Mouse (Mus musculus): ENCODE results near the gene Eng.
A peak's percentile ranks its signal among the peaks of the same experiment; 100 is the strongest.

Gene Eng

DNA sequence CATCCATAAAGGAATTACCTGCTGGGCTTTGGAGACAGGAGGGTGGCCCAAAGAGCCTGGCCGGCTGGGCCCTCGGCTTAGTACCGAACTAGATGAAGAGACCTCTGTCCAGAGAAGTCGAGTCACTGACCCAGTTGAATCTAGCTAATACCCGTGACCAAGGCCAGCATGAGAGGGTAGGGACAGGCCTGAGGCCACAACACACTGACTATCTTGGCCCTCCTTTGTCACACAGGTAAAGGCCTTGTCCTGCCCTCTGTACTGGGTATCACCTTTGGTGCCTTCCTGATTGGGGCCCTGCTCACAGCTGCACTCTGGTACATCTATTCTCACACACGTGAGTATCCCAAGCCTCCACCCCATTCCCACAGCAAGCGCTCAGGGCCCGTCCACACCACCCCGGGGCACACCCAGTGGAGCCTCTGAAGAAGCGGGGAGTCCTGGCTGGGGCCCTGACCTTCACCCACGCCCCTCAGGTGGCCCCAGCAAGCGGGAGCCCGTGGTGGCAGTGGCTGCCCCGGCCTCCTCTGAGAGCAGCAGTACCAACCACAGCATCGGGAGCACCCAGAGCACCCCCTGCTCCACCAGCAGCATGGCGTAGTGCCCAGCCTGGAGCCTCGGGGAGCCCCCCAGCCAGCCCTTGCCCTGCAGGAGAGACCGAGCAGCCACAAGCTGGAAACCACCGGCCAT, 34.7 kb downstream of the Eng start:
- DNase-seq (ENCODE audit: extremely low read depth, low read depth) = no peak

DNA sequence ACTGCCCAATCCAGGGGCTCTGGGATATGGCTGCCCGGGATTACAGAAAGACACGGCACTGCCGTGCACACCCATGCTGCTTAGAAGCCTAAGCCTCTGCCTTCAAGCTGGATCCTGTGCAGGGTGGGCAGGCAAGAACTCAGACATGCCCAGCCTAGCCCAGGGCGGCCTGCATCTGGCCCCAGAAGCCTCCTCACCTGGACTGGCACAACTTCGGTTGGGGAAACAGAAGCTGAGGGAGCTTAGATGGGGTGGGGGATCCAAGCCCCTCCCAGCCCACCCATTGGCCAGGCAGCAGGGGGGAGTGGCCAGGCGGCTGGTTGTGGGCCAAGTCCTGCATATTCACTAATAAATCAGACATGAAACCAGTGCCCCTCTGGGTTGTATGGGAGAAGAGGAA, 35.4 kb downstream of the Eng start:
- no peak for DNase-seq (ENCODE audit: extremely low read depth, low read depth)

DNA sequence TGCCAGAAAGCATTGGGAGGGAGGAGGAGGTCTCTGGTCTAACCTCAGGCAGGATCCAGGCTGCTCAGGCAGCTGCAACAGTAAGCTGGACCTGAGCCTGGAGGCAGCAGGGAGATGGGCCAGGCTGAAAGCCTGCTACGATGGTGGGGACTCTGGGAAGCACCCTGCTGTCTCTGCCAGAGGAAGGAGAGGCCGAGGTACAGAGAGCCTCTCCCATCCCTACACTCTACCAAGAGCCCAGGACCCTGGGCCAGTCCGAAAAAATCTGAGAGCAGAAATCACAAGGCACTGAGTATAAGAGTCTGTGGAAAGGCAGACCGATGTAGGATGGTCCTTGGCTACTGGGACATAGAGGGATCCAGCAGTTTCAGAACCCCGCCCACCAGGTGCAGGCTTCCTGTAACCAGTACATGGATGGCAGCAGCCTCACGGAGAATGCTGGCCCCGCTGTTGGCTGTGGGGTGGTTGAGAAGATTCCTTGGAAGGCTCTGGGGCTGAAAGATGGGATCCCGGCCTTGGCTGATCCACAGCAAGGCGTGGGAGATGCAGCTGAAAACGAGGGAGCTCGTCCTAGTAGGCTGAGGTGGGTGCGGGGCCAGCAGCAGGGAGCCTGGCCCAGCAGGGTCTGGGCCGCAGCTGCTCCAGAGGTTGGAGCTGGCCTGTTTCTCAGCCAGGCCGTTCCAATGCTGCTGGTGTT, 36.5 kb downstream of the Eng start:
- no peak for DNase-seq (ENCODE audit: extremely low read depth, low read depth)

DNA sequence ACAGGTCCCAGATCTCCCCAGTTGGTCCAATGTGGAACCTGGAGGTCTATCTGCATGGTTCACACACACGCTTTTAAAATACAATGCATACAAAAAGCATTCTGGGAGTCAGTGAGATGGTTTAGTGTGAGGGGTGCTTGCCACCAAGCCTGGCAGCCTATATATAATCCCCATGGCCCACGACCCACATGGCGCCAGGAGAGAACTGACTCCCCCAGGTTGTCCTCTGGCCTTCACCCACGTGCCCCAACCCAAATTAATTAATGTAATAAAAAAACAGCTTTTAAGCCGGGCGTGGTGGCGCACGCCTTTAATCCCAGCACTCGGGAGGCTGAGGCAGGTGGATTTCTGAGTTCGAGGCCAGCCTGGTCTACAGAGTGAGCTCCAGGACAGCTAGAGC, 37.3 kb downstream of the Eng start:
- DNase-seq (ENCODE audit: extremely low read depth, low read depth) = no peak

DNA sequence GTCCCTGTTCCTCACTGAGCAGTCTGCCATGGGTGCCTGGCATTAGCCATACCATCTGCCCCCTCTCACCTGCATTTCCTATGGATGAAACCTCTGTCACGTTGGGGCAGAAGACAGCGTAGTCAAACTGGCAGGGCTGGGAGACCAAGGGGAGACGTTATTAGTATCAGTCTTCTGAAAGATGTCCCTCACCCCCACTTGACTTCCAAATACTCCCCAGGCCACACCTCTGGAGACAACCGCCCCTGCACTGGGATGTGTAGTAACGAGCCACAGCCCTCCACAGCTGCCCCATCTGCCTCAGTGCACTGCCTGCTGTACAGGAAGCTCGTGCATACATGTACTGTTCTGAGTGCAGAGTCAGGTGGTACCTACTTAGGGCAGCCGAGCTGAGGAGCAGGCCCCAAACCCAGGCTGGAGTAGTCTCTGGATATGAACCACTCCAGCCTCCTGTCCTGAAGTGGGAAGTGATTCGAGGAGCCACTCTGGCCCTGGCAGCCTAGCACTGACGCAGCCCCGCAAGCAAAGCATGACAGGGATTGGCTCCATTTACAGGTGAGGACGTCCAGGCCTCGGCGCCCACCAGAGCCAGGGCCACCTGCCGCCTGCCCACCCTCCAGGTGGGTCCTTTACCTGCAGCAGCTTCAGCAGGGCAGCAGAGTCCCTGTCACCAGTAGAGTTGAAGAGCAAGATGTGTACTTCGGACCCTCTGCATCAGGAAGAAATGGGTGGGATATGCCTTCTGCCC, 38.5 kb downstream of the Eng start:
- no peak for DNase-seq (ENCODE audit: extremely low read depth, low read depth)

- DNase-seq (ENCODE audit: extremely low read depth, low read depth) = no peak
These were observed 39.4 kb downstream of the Eng start for GRCm38 (mm10) chr2:32685807-32686206.

DNA sequence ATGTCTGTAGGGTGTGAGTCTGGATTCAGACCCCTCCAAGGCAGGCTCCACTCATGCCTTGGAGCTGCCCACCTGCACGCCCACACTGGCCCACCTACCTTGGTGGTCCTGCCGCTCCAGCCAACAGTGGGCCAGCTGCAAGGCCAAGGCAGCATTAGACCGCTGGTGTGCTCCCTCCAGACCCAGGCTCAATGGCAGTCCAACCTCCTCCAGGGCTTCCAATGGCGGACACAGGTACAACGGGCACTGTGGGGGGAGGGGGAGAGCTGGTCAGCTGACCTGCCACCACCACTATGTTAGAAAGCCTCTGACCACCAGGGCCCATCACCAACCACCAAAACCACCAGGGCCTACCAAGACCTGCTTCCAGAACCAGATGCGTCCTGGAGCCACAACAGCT, 40.2 kb downstream of the Eng start:
- no peak for DNase-seq (ENCODE audit: extremely low read depth, low read depth)

DNA sequence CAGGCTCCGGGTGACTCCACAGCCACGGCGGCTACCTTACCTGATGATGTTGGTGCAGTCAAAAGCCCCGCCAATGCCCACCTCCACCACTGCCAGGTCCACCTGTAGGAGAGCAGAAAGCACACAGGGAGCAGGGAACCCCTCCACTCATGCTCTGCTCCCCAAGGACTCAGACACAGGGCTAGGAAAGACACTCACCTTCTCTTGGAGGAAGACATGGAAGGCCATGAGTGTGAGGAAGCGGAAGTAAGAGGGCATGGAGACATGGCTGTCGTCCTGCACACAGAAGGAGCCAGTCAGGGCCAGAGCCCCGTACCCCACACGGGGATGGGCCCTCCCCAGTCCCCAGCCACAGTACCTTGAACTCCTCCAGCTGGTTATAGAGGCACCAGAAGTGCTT, 41.2 kb downstream of the Eng start:
- no peak for DNase-seq (ENCODE audit: extremely low read depth, low read depth)

GRCm38 (mm10) chr2:32689420-32689819, 43.0 kb downstream of the Eng start:
- DNase-seq (ENCODE audit: extremely low read depth, low read depth) = peak; percentile 65

DNA sequence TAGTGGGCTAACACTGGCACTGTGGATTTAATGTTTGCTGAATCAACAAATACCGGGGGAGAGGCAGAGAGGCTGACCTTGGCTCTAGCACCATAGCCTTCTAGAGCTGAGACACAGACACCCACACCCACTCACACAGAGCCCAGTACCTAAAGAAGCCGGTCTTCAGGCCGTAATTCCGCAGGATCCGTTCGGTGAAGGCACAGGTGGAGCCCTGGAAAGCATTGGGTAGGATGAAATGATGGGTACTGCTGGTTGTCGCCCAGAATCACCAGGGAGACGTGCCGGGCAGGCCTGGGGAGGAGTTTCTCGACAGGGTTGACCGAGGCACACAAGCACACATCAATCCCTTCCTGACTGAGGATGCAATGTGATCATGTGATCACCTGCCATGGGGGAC, 44.6 kb downstream of the Eng start:
- no peak for DNase-seq (ENCODE audit: extremely low read depth, low read depth)

GRCm38 (mm10) chr2:32692496-32692895, 46.1 kb downstream of the Eng start:
- DNase-seq (ENCODE audit: extremely low read depth, low read depth) = no peak

- DNase-seq (ENCODE audit: extremely low read depth, low read depth) = no peak
These were observed 46.9 kb downstream of the Eng start for GRCm38 (mm10) chr2:32693282-32693681.

DNA sequence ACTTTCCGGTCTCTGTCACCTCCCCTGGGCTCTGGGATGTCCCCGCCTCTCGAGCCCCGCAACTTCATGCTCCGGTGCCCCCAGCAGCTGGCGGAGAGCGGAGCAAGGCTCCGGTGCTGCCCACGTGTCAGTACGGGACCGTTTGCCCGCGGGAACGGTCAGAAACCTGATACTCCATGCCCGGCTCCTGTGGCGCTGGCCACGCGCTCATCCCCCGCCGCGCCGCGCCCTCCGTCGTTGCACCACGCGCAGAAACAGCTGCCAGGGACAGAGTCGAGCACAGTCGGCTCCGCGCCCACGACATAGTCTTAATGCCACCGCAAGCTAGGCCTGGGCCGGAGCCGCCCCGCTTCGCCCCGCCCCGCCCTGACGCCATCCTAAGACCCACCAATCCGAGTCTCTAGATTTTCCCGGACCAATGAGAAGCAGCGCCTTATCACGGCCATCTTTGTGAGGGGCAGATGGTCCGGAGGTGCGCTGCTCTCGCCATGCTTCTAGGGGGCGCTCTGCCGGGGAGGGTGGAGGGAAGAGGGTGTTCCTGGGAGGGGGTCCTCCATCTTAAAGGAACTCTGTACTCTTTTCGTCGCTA, 47.5 kb downstream of the Eng start:
- peak; percentile 94 for DNase-seq (ENCODE audit: extremely low read depth, low read depth)

- no peak for DNase-seq (ENCODE audit: extremely low read depth, low read depth)
These were observed 48.3 kb downstream of the Eng start for GRCm38 (mm10) chr2:32694691-32695090.

GRCm38 (mm10) chr2:32699680-32700079, 53.3 kb downstream of the Eng start:
- no peak for DNase-seq (ENCODE audit: extremely low read depth, low read depth)

DNA sequence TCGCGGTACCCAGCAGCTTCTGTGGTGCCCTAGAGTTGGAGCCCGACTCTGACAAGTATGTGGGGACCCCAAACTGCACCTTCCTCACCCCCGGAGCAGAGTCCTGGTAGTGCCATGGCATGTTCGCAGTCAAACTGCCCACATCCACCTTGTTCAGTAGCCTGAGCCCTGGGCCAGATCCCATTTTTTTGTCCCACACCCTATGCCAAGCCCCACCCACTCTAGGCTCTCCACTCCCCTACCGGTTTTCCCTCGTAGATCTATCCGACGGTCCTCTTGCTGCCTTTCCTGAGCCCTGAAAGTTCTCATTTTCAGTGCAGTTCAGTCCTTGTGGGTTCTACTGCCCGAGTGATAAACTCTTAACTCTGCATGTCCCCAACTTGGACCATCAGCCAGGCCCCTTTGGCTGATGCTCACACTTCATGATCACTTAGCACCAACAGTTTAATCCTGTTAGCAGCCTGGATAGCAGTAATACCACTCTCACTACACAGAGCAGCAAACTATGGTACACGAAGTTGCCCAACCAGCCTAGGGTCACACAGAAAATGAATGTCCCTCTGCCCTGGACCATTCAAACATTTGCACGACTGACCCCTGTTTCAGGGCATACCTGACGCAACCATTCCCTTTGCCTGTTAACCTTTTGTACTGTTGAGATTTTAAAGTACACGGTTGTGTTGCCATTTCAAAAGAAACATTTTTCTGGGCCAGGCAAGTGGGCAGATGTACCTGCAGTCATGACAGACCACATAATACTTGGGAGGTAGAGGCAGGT, 54.8 kb downstream of the Eng start:
- no peak for DNase-seq (ENCODE audit: extremely low read depth, low read depth)

GRCm38 (mm10) chr2:32703046-32703445, 56.7 kb downstream of the Eng start:
- no peak for DNase-seq (ENCODE audit: extremely low read depth, low read depth)

DNA sequence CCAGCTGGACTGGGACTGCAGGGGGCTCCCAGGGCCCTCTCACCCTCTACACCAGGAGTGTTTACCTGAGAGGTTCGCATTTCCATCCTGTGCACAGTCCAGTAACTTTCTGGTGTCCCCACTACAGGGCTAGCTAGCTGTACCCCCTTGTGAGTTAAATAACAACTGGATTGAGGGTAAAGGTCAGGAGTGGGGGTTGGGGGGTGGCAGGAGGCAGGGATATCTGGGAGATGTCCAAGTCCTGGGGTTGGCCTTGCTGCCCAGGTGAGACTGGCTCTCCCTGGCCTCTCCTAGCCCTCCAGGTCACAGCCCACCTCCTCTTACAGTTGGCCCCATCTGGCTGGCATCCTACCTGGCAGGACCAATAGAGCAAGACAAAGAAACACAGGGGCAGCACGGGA, 57.6 kb downstream of the Eng start, which contains the start of gene Fpgs:
Fpgs (minus strand) TSS at position 125 of the 401 bp plus-strand sequence.
- no peak for DNase-seq (ENCODE audit: extremely low read depth, low read depth)

DNA sequence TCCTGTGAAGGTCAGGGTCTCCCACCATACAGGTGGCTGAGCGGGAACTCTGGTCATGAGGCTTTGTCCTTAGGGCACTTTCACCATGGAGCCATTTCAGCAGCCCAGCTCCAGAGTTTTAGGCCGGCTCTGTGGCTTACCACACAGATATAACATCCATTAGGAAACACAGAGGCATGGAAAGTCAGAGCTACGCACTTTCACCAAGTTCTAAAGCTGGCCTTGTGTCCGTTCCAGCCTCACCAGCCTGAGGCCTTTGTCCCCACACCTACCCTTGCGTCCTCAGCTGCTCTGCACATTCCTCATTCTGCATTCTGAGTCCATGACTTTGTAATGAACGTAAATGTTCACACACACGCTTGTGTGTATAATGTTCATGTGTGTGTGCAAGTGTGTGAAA, 58.6 kb downstream of the Eng start:
- no peak for DNase-seq (ENCODE audit: extremely low read depth, low read depth)

GRCm38 (mm10) chr2:32706971-32707370, 60.6 kb downstream of the Eng start:
- no peak for DNase-seq (ENCODE audit: extremely low read depth, low read depth)

DNA sequence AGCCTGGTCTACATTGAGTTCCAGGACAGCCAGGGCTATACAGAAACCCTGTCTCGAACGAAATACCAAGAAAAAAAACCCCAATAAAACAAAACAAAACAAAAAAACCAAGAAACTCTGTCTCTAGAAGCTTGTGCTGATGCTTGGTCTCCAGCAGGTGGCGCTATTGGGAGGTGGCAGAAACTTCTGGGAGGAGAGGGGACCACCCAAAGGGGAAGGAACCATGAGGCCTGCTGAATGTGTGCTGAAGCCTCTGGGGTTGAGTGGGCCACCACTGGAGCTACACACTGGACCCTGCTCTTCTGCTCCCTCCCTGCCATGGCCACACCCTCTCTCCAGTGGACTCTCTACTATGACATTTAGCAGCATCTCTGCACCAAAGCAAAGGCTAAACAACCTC, 62.2 kb downstream of the Eng start:
- DNase-seq (ENCODE audit: extremely low read depth, low read depth) = no peak

All from MEL-GATA-1-ER (cell line).